8 mouse cellular contexts compared by ENCODE assay signal in genomic region chr1:74857677-74858076, GRCm38 (mm10). TPM values are rescaled to one million over a fixed set of nuclear protein-coding genes. Genes with fewer than 3 reads are reported as not detected.
DNase-seq lines count a peak whose midpoint lies in the region; ATAC-seq and TF ChIP-seq lines count a peak whose summit lies in the region.

No protein-coding gene starts in this region.

- ATAC-seq in kidney, embryonic 14.5 days (ENCODE audit: low FRiP score, low TSS enrichment): no peak
- ATAC-seq in hindbrain, embryonic 15.5 days (ENCODE audit: low FRiP score, low read depth): no peak
- no peak for ATAC-seq in neural tube, embryonic 11.5 days (ENCODE audit: insufficient read depth, low FRiP score, low TSS enrichment)

- no peaks in the 10 kb centered on the region for H3K36me3 ChIP-seq in kidney, embryonic 14.5 days (ENCODE audit: control insufficient read depth, insufficient read depth, low read length)
- no peaks in the 10 kb centered on the region for H3K36me3 ChIP-seq in hindbrain, embryonic 15.5 days
- no peaks in the 10 kb centered on the region for H3K36me3 ChIP-seq in neural tube, embryonic 11.5 days (ENCODE audit: control insufficient read depth, insufficient read depth, low read length)

- 8% methylated on average over 4 of the region's 4 CpGs for WGBS in kidney, embryonic 14.5 days
- 9% methylated on average over 4 of the region's 4 CpGs for WGBS in hindbrain, embryonic 15.5 days
- 7% methylated on average over 4 of the region's 4 CpGs for WGBS in neural tube, embryonic 11.5 days

- H3K27me3 ChIP-seq in kidney, embryonic 14.5 days (ENCODE audit: control insufficient read depth, insufficient read depth, low read length): peaks cover 78% of the 10 kb centered on the region
- no peaks in the 10 kb centered on the region for H3K27me3 ChIP-seq in hindbrain, embryonic 15.5 days
- H3K27me3 ChIP-seq in neural tube, embryonic 11.5 days (ENCODE audit: control insufficient read depth, insufficient read depth, low read length): peaks cover 19% of the 10 kb centered on the region

- no peak for TF ChIP-seq CTCF in cortical plate, adult 2 months (IDR thresholded peaks at IDR 0.05; ENCODE audit: extremely low read depth, insufficient read depth, low read length)

- DNase-seq in kidney, adult 9 months: no peak
- DNase-seq in neural tube, embryonic 11.5 days (ENCODE audit: low spot score): no peak
- no peak for DNase-seq in kidney, postnatal 10 days
- no peak for DNase-seq in left cerebral cortex, adult 11 months (ENCODE audit: low spot score)
- DNase-seq in embryo, embryonic 9.5 days (ENCODE audit: extremely low spot score): no peak

- no peak overlapping the region for H3K9ac ChIP-seq in kidney, embryonic 14.5 days (ENCODE audit: low read depth, low read length)
- H3K9ac ChIP-seq in hindbrain, embryonic 15.5 days: peak overlapping the region; percentile 98
- H3K9ac ChIP-seq in neural tube, embryonic 11.5 days (ENCODE audit: low read length): no peak overlapping the region

- no peak overlapping the region for H3K4me2 ChIP-seq in kidney, embryonic 14.5 days (replicated peaks; ENCODE audit: low read depth, low read length)
- H3K4me2 ChIP-seq in hindbrain, embryonic 15.5 days: peak overlapping the region; percentile 82
- H3K4me2 ChIP-seq in neural tube, embryonic 11.5 days (ENCODE audit: low read depth): peak overlapping the region; percentile 87

- H3K4me3 ChIP-seq in kidney, embryonic 14.5 days (ENCODE audit: low read length): peak overlapping the region; percentile 18; the same call in 1 of the 2 replicates
- H3K4me3 ChIP-seq in cortical plate, adult 2 months (ENCODE audit: insufficient read depth, low read length): peak overlapping the region; percentile 97
- peak overlapping the region; percentile 88 for H3K4me3 ChIP-seq in hindbrain, embryonic 15.5 days
- H3K4me3 ChIP-seq in neural tube, embryonic 11.5 days (ENCODE audit: low read depth, low read length): peak overlapping the region; percentile 73

- H3K27ac ChIP-seq in kidney, embryonic 14.5 days (ENCODE audit: low read depth, low read length): no peak overlapping the region
- H3K27ac ChIP-seq in cortical plate, adult 2 months (ENCODE audit: insufficient read depth, low read length): peak overlapping the region; percentile 31; the same call in 1 of the 2 replicates
- H3K27ac ChIP-seq in hindbrain, embryonic 15.5 days (replicated peaks): peak overlapping the region; percentile 81
- H3K27ac ChIP-seq in neural tube, embryonic 11.5 days (ENCODE audit: low read depth, low read length): no peak overlapping the region

- H3K4me1 ChIP-seq in kidney, embryonic 14.5 days (ENCODE audit: control insufficient read depth, insufficient read depth, low read length): peaks cover 9% of the 10 kb centered on the region
- H3K4me1 ChIP-seq in cortical plate, adult 2 months (ENCODE audit: control insufficient read depth, insufficient read depth, low read length): peaks cover 8% of the 10 kb centered on the region
- peaks cover 41% of the 10 kb centered on the region for H3K4me1 ChIP-seq in hindbrain, embryonic 15.5 days (replicated peaks)
- peaks cover 20% of the 10 kb centered on the region for H3K4me1 ChIP-seq in neural tube, embryonic 11.5 days (ENCODE audit: control insufficient read depth, insufficient read depth, low read length)

- no peak for TF ChIP-seq POLR2A in cortical plate, adult 2 months (IDR thresholded peaks at IDR 0.05; ENCODE audit: extremely low read depth, insufficient read depth, low read length)

- H3K9me3 ChIP-seq in kidney, embryonic 14.5 days (ENCODE audit: control insufficient read depth, low read length): no peaks in the 10 kb centered on the region
- H3K9me3 ChIP-seq in hindbrain, embryonic 15.5 days: no peaks in the 10 kb centered on the region
- H3K9me3 ChIP-seq in neural tube, embryonic 11.5 days (ENCODE audit: control insufficient read depth, low read length): no peaks in the 10 kb centered on the region

RNA-seq across cellular contexts. Expression of gene Cdk5r2, which starts 2.9 kb away (rescaled TPM):
- polyA plus RNA-seq in kidney, embryonic 14.5 days (2014; fragmentation: Nextera tagmentation; extraction: Ambion mirVana): 0.07 TPM in 1 of 2 replicates, not detected in the other
- 304 and 313 TPM in 2 replicates for polyA plus RNA-seq in cortical plate, adult 2 months (2012; rRNA removed)
- 11.1 and 12.4 TPM in 2 replicates for polyA plus RNA-seq in hindbrain, embryonic 15.5 days (2015; fragmentation: Nextera tagmentation; extraction: Ambion mirVana)
- 4.0 and 4.5 TPM in 2 replicates for polyA plus RNA-seq in neural tube, embryonic 11.5 days (2014; fragmentation: Nextera tagmentation; extraction: Ambion mirVana)

RNA-seq across cellular contexts. Expression of gene Fev, which starts 27.5 kb away (rescaled TPM):
- polyA plus RNA-seq in kidney, embryonic 14.5 days (2014; fragmentation: Nextera tagmentation; extraction: Ambion mirVana): 0.47 and 2.1 TPM in 2 replicates
- polyA plus RNA-seq in cortical plate, adult 2 months (2012; rRNA removed): not detected in 2 replicates
- 3.5 and 5.0 TPM in 2 replicates for polyA plus RNA-seq in hindbrain, embryonic 15.5 days (2015; fragmentation: Nextera tagmentation; extraction: Ambion mirVana)
- 0.20 TPM in 1 of 2 replicates, not detected in the other for polyA plus RNA-seq in neural tube, embryonic 11.5 days (2014; fragmentation: Nextera tagmentation; extraction: Ambion mirVana)

RNA-seq across cellular contexts. Expression of gene Cryba2, which starts 35.3 kb away (rescaled TPM):
- polyA plus RNA-seq in kidney, embryonic 14.5 days (2014; fragmentation: Nextera tagmentation; extraction: Ambion mirVana): not detected in 2 replicates
- 0.66 and 1.4 TPM in 2 replicates for polyA plus RNA-seq in cortical plate, adult 2 months (2012; rRNA removed)
- 1.8 and 2.9 TPM in 2 replicates for polyA plus RNA-seq in hindbrain, embryonic 15.5 days (2015; fragmentation: Nextera tagmentation; extraction: Ambion mirVana)
- polyA plus RNA-seq in neural tube, embryonic 11.5 days (2014; fragmentation: Nextera tagmentation; extraction: Ambion mirVana): not detected in 2 replicates

Comparison
In these comparisons a context has a peak if more than half of its experiments do, and no peak if none do; other contexts are left out.
1. H3K27ac ChIP-seq: peak in cortical plate, adult 2 months (single experiment) and hindbrain, embryonic 15.5 days (single experiment); none in kidney, embryonic 14.5 days (single experiment) and neural tube, embryonic 11.5 days (single experiment).
2. H3K4me3 ChIP-seq: peak in every context shown above with its lines; median percentile 97 in cortical plate, adult 2 months; 88 in hindbrain, embryonic 15.5 days; 73 in neural tube, embryonic 11.5 days; 18 in kidney, embryonic 14.5 days.
3. RNA of gene Cdk5r2, which starts 2.9 kb away (polyA plus RNA-seq): 304 to 313 TPM in cortical plate, adult 2 months; 11.1 to 12.4 TPM in hindbrain, embryonic 15.5 days, 4.0 to 4.5 TPM in neural tube, embryonic 11.5 days and 0.07 TPM in kidney, embryonic 14.5 days; every median in the first group is over 10 times any median in the second.